Mouse (Mus musculus) kidney, embryonic 15.5 days (tissue): ENCODE results near the gene Fam20a. TPM values are rescaled to one million over a fixed set of nuclear protein-coding genes. Genes with fewer than 3 reads are reported as not detected.

Experiments used
- ATAC-seq: fragments of 200-750 bp; cut with Nextera tagmentation; replicated peaks from 2 replicates; pipeline ENCODE4 v1.8.0; 2017; ENCODE audit warnings: moderate TSS enrichment; ENCODE audit not compliant: low FRiP score
- H3K27ac ChIP-seq: fragments of 300-500 bp; sonication (generic); 2 replicates; pipeline ENCODE4 v1.5.1; 2015; ENCODE audit warnings: mild to moderate bottlenecking, inconsistent platforms
- H3K27me3 ChIP-seq: fragments of 300-500 bp; sonication (generic); 2 replicates; pipeline ENCODE4 v1.6.1; 2015; ENCODE audit warnings: inconsistent platforms
- H3K36me3 ChIP-seq: fragments of 300-500 bp; sonication (generic); 2 replicates; pipeline ENCODE4 v1.6.1; 2015; ENCODE audit warnings: inconsistent platforms
- H3K4me1 ChIP-seq: fragments of 300-500 bp; sonication (generic); 2 replicates; pipeline ENCODE4 v1.6.1; 2015; ENCODE audit warnings: inconsistent platforms
- H3K4me2 ChIP-seq: fragments of 300-500 bp; sonication (generic); 2 replicates; pipeline ENCODE4 v1.6.1; 2015; ENCODE audit warnings: moderate library complexity, mild to moderate bottlenecking, inconsistent platforms
- H3K4me3 ChIP-seq: fragments of 300-500 bp; sonication (generic); replicated peaks from 2 replicates; pipeline ENCODE4 v1.5.1; 2015; ENCODE audit warnings: mild to moderate bottlenecking, inconsistent platforms
- H3K9ac ChIP-seq: fragments of 300-500 bp; sonication (generic); 2 replicates; pipeline ENCODE4 v1.6.1; 2015; ENCODE audit warnings: mild to moderate bottlenecking, inconsistent platforms
- H3K9me3 ChIP-seq: fragments of 300-500 bp; sonication (generic); replicated peaks from 2 replicates; pipeline ENCODE4 v1.6.1; 2016; ENCODE audit warnings: inconsistent platforms
- WGBS: fragments of 180-500 bp; shearing (Covaris S2); methylation state at CpG from one replicate; pipeline ENCODE4 v1.1.7; 2015; ENCODE audit warnings: mixed read lengths; 5-methylcytosine and 5-hydroxymethylcytosine counted together
- polyA plus RNA-seq: library from polyadenylated mRNA; unstranded; fragments of >200 nt; fragmentation: Nextera tagmentation; extraction: Ambion mirVana; gene quantifications from 2 replicates; pipeline ENCODE4 v1.2.1, GENCODE M21; 2015

The Fam20a gene
- polyA plus RNA-seq = 2.3 and 2.5 TPM in 2 replicates

DNA sequence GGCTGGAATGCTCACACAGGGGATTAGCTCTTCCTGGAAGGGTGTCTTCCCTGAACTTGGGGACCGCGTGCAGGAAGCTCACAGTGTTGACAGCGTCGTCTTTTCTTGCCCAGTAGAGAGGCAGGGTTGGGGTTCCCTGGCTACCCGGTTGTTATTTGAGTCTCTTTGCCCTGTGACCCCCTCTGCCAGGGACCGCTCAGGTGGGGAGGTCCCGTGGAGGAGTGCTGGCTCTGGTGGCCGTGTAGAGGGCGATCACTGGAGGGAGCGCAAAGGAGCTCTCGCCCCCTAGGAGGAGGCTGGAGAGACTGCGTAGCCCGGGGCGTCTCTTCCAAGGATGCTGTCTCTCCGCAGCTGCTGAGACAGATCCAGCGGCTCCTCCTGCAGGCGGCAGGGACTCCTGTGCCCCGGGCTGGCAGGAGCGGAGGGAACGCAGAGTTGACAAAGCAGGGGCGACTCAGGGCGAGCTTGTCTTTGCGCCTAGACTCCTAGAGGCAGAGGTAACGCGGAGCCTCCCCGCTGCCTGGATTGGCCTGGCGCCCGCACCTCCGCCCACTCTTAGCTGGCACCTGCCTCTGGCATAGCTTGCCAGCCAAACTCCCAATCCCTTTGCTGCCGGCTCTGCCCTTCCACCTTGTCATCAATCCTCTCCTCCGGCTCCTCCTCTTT, at the start of gene Fam20a:
Gene Fam20a, minus strand, starts transcription at position 499 of the 666 bp plus-strand sequence.
- H3K9ac ChIP-seq = peak within 1 kb of the TSS; percentile 51
- peaks cover 30% of the 10 kb centered on the region for H3K27me3 ChIP-seq
- no peaks in the 10 kb centered on the region for H3K9me3 ChIP-seq
- H3K4me1 ChIP-seq = peaks cover 23% of the 10 kb centered on the region
- H3K27ac ChIP-seq = peak within 1 kb of the TSS; percentile 70
- no peaks in the 10 kb centered on the region for H3K36me3 ChIP-seq
- H3K4me2 ChIP-seq = peak within 1 kb of the TSS; percentile 98
- H3K4me3 ChIP-seq = peak within 1 kb of the TSS; percentile 54
- ATAC-seq = peak; percentile 69
- WGBS = under 1% methylated on average over 31 of the region's 31 CpGs

DNA sequence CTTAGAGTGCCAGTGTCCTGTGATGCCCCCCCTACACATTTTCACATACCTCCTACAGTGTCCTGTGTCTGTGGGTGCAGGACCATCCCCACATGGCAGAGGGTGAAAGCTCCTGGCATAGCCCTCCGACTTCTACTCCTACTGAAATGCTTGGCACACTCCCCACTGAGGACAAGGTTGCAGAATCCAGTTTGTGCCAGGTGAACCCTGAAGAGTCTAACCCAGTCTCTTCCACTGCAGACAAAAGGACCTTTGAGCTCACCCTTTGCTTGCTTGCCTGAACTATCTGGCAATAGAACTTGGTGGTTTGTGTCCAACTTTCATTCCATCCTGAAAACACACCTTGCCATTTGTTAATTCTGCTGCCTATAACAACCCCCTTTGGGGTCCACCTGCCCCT, 49.3 kb upstream of the Fam20a start:
- no peaks in the 10 kb centered on the region for H3K36me3 ChIP-seq
- H3K4me3 ChIP-seq = no peak overlapping the region
- no peak overlapping the region for H3K4me2 ChIP-seq
- no peaks in the 10 kb centered on the region for H3K9me3 ChIP-seq
- H3K27ac ChIP-seq = no peak overlapping the region
- H3K9ac ChIP-seq = no peak overlapping the region
- H3K4me1 ChIP-seq = no peaks in the 10 kb centered on the region
- WGBS = 92% methylated on average over 1 of the region's 1 CpGs
- no peaks in the 10 kb centered on the region for H3K27me3 ChIP-seq
- no peak for ATAC-seq

GRCm38 (mm10) chr11:109770185-109770584, 48.1 kb upstream of the Fam20a start:
- 71% methylated on average over 14 of the region's 14 CpGs for WGBS
- Histone ChIP-seq H3K36me3 (no peaks in the 10 kb centered on the region), H3K27me3 (no peaks in the 10 kb centered on the region)

GRCm38 (mm10) chr11:109769091-109769490, 47.0 kb upstream of the Fam20a start:
- Histone ChIP-seq H3K9me3 (no peaks in the 10 kb centered on the region), H3K4me1 (no peaks in the 10 kb centered on the region), H3K27me3 (no peaks in the 10 kb centered on the region), H3K36me3 (no peaks in the 10 kb centered on the region), H3K4me3 (no peak overlapping the region), H3K27ac (no peak overlapping the region), H3K4me2 (no peak overlapping the region), H3K9ac (no peak overlapping the region)
- no peak for ATAC-seq
- 70% methylated on average over 5 of the region's 5 CpGs for WGBS

More at GRCm38 (mm10) chr11:109770185-109770584, 48.1 kb upstream of the Fam20a start:
- Histone ChIP-seq H3K4me1 (no peaks in the 10 kb centered on the region), H3K9me3 (no peaks in the 10 kb centered on the region), H3K4me2 (no peak overlapping the region), H3K27ac (no peak overlapping the region), H3K4me3 (no peak overlapping the region), H3K9ac (no peak overlapping the region)
- ATAC-seq = no peak

GRCm38 (mm10) chr11:109760063-109760462, 38.0 kb upstream of the Fam20a start:
- no peak overlapping the region for H3K9ac ChIP-seq
- no peak overlapping the region for H3K27ac ChIP-seq
- H3K4me1 ChIP-seq = no peaks in the 10 kb centered on the region
- H3K36me3 ChIP-seq = no peaks in the 10 kb centered on the region
- WGBS = 89% methylated on average over 7 of the region's 7 CpGs
- H3K9me3 ChIP-seq = no peaks in the 10 kb centered on the region
- ATAC-seq = no peak
- H3K4me3 ChIP-seq = no peak overlapping the region
- no peak overlapping the region for H3K4me2 ChIP-seq
- no peaks in the 10 kb centered on the region for H3K27me3 ChIP-seq

- Histone ChIP-seq H3K27me3 (no peaks in the 10 kb centered on the region), H3K4me3 (no peak overlapping the region), H3K4me1 (no peaks in the 10 kb centered on the region), H3K27ac (no peak overlapping the region), H3K4me2 (no peak overlapping the region), H3K9me3 (no peaks in the 10 kb centered on the region), H3K36me3 (no peaks in the 10 kb centered on the region), H3K9ac (no peak overlapping the region)
- 92% methylated on average over 2 of the region's 2 CpGs for WGBS
- ATAC-seq = no peak
Observed at GRCm38 (mm10) chr11:109758616-109759215, 36.6 kb upstream of the Fam20a start.

- H3K9me3 ChIP-seq = no peaks in the 10 kb centered on the region
- H3K4me1 ChIP-seq = peaks cover 17% of the 10 kb centered on the region
- H3K27me3 ChIP-seq = no peaks in the 10 kb centered on the region
- WGBS = 66% methylated on average over 7 of the region's 7 CpGs
- H3K9ac ChIP-seq = no peak overlapping the region
- no peaks in the 10 kb centered on the region for H3K36me3 ChIP-seq
- no peak overlapping the region for H3K4me3 ChIP-seq
- H3K4me2 ChIP-seq = no peak overlapping the region
- no peak overlapping the region for H3K27ac ChIP-seq
- ATAC-seq = no peak
Observed at GRCm38 (mm10) chr11:109754105-109754602, 32.1 kb upstream of the Fam20a start.

GRCm38 (mm10) chr11:109751636-109752603, 29.8 kb upstream of the Fam20a start:
- Histone ChIP-seq H3K9me3 (no peaks in the 10 kb centered on the region), H3K4me2 (peak overlapping the region; percentile 25; the same call in 1 of the 2 replicates), H3K4me3 (no peak overlapping the region), H3K27ac (peak overlapping the region; percentile 66), H3K27me3 (no peaks in the 10 kb centered on the region), H3K36me3 (no peaks in the 10 kb centered on the region), H3K4me1 (peaks cover 19% of the 10 kb centered on the region), H3K9ac (no peak overlapping the region)
- ATAC-seq = no peak
- 28% methylated on average over 12 of the region's 12 CpGs for WGBS

GRCm38 (mm10) chr11:109745210-109745609, 23.1 kb upstream of the Fam20a start:
- ATAC-seq = no peak
- no peak overlapping the region for H3K27ac ChIP-seq

DNA sequence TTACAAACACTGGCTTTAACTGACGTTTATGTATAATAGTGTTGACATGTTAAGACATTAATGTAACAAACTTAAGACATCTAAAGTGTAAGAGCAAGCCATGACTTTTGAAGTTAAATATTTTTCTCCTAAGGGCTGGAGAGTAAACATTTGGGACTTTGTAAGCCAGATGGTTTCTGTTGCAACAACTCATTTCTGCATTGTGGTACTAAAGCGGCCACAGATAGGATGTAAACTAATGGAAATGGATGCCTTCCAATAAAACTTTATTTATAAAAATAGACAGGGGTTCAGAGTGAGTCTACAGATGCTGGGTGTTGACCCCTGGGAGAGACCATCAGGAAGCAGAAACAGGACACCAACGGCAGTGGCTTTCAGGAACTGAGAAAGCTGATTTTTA, 15.9 kb upstream of the Fam20a start:
- no peaks in the 10 kb centered on the region for H3K4me1 ChIP-seq
- WGBS = 45% methylated on average over 3 of the region's 3 CpGs
- no peak overlapping the region for H3K4me3 ChIP-seq
- H3K27ac ChIP-seq = 0 out of 2 replicates have a peak overlapping the region, but pooled peaks have one; percentile 32
- no peaks in the 10 kb centered on the region for H3K9me3 ChIP-seq
- ATAC-seq = no peak
- no peak overlapping the region for H3K4me2 ChIP-seq
- no peaks in the 10 kb centered on the region for H3K36me3 ChIP-seq
- no peaks in the 10 kb centered on the region for H3K27me3 ChIP-seq
- no peak overlapping the region for H3K9ac ChIP-seq

More at GRCm38 (mm10) chr11:109745210-109745609, 23.1 kb upstream of the Fam20a start:
- Histone ChIP-seq H3K9me3 (no peaks in the 10 kb centered on the region), H3K4me1 (peaks cover 8% of the 10 kb centered on the region; the same call in 1 of the 2 replicates), H3K4me2 (no peak overlapping the region), H3K27me3 (no peaks in the 10 kb centered on the region), H3K4me3 (no peak overlapping the region), H3K36me3 (no peaks in the 10 kb centered on the region), H3K9ac (no peak overlapping the region)
- 68% methylated on average over 4 of the region's 4 CpGs for WGBS

GRCm38 (mm10) chr11:109736406-109736805, 14.3 kb upstream of the Fam20a start:
- Histone ChIP-seq H3K9me3 (no peaks in the 10 kb centered on the region), H3K4me1 (no peaks in the 10 kb centered on the region), H3K4me2 (no peak overlapping the region), H3K27me3 (no peaks in the 10 kb centered on the region), H3K9ac (no peak overlapping the region), H3K27ac (no peak overlapping the region), H3K36me3 (no peaks in the 10 kb centered on the region), H3K4me3 (no peak overlapping the region)
- no peak for ATAC-seq
- 62% methylated on average over 3 of the region's 3 CpGs for WGBS
